Mouse (Mus musculus) hindbrain, embryonic 11.5 days (tissue): ENCODE measurements around the gene 4921539E11Rik. TPM values are rescaled to one million over a fixed set of nuclear protein-coding genes. Genes with fewer than 3 reads are reported as not detected.
A peak's percentile ranks its signal among the peaks of the same experiment; 100 is the strongest.

Experiments used
- ATAC-seq: fragments of 200-750 bp; cut with Nextera tagmentation; 2 replicates; pipeline ENCODE4 v1.8.0; 2017; ENCODE audit warnings: mild to moderate bottlenecking, moderate TSS enrichment, moderate library complexity; ENCODE audit not compliant: low FRiP score
- DNase-seq: peaks from one replicate; pipeline ENCODE4 v3.0.0-alpha.2; 2015; ENCODE audit warnings: low spot score
- H3K27ac ChIP-seq: fragments of 300-500 bp; sonication (generic); 2 replicates; pipeline ENCODE4 v1.5.1; 2014; ENCODE audit warnings: mild to moderate bottlenecking, low read depth, low read length
- H3K27me3 ChIP-seq: fragments of 300-500 bp; sonication (generic); 2 replicates; pipeline ENCODE4 v1.6.1; 2014; ENCODE audit warnings: mild to moderate bottlenecking, low read length, moderate library complexity, mixed read lengths; ENCODE audit not compliant: control insufficient read depth, insufficient read depth
- H3K36me3 ChIP-seq: fragments of 300-500 bp; sonication (generic); 2 replicates; pipeline ENCODE4 v1.6.1; 2014; ENCODE audit warnings: mild to moderate bottlenecking, low read length, moderate library complexity, mixed read lengths; ENCODE audit not compliant: control insufficient read depth, insufficient read depth
- H3K4me1 ChIP-seq: fragments of 300-500 bp; sonication (generic); replicated peaks from 2 replicates; pipeline ENCODE4 v1.6.1; 2014; ENCODE audit warnings: low read length, mixed read lengths; ENCODE audit not compliant: control insufficient read depth, insufficient read depth
- H3K4me2 ChIP-seq: fragments of 300-500 bp; sonication (generic); replicated peaks from 2 replicates; pipeline ENCODE4 v1.6.1; 2014; ENCODE audit warnings: mild to moderate bottlenecking, low read depth, low read length
- H3K4me3 ChIP-seq: fragments of 300-500 bp; sonication (generic); 2 replicates; pipeline ENCODE4 v1.5.1; 2014; ENCODE audit warnings: low read depth, low read length
- H3K9ac ChIP-seq: fragments of 300-500 bp; sonication (generic); 2 replicates; pipeline ENCODE4 v1.6.1; 2014; ENCODE audit warnings: low read depth, low read length
- H3K9me3 ChIP-seq: fragments of 300-500 bp; sonication (generic); 2 replicates; pipeline ENCODE4 v1.6.1; 2016; ENCODE audit warnings: low read length; ENCODE audit not compliant: control insufficient read depth
- WGBS: fragments of 180-500 bp; shearing (Covaris S2); extraction: QIAGEN DNeasy Blood & Tissue Kit; methylation state at CpG from one replicate; pipeline ENCODE4 v1.1.7; 2014; 5-methylcytosine and 5-hydroxymethylcytosine counted together
- polyA plus RNA-seq: library from polyadenylated mRNA; unstranded; fragments of >200 nt; fragmentation: Nextera tagmentation; extraction: Ambion mirVana; gene quantifications from 2 replicates; pipeline ENCODE4 v1.2.1, GENCODE M21; 2014

4921539E11Rik gene
- polyA plus RNA-seq, 1 experiment from 2014 or later: 0.06 TPM

- no peak for DNase-seq
These were observed 71.7 kb downstream of the 4921539E11Rik start for GRCm38 (mm10) chr4:103219011-103219410.

GRCm38 (mm10) chr4:103216046-103216445, 74.6 kb downstream of the 4921539E11Rik start:
- Histone ChIP-seq H3K27me3 (no peaks in the 10 kb centered on the region), H3K9ac (no peak overlapping the region), H3K4me1 (no peaks in the 10 kb centered on the region), H3K27ac (no peak overlapping the region), H3K4me3 (no peak overlapping the region), H3K36me3 (no peaks in the 10 kb centered on the region), H3K4me2 (no peak overlapping the region), H3K9me3 (no peaks in the 10 kb centered on the region)
- WGBS: 87% methylated on average over 6 of the region's 6 CpGs
- DNase-seq (no peak), ATAC-seq (no peak)

More at GRCm38 (mm10) chr4:103219011-103219410, 71.7 kb downstream of the 4921539E11Rik start:
- no peaks in the 10 kb centered on the region for H3K4me1 ChIP-seq
- no peak overlapping the region for H3K9ac ChIP-seq
- no peaks in the 10 kb centered on the region for H3K27me3 ChIP-seq
- H3K36me3 ChIP-seq: no peaks in the 10 kb centered on the region
- H3K27ac ChIP-seq: no peak overlapping the region
- ATAC-seq: no peak
- no peak overlapping the region for H3K4me3 ChIP-seq
- no peak overlapping the region for H3K4me2 ChIP-seq
- H3K9me3 ChIP-seq: no peaks in the 10 kb centered on the region
- 71% methylated on average over 5 of the region's 5 CpGs for WGBS

GRCm38 (mm10) chr4:103214925-103215820, 75.5 kb downstream of the 4921539E11Rik start, which contains the start of gene Slc35d1:
Slc35d1 (minus strand) TSS chr4:103215164.
- H3K4me1 ChIP-seq: no peaks in the 10 kb centered on the region
- H3K4me2 ChIP-seq: peak within 1 kb of the TSS; percentile 65
- DNase-seq (peak; percentile 87), ATAC-seq (peak; percentile 96)
- peak within 1 kb of the TSS; percentile 99 for H3K9ac ChIP-seq
- no peaks in the 10 kb centered on the region for H3K36me3 ChIP-seq
- H3K9me3 ChIP-seq: no peaks in the 10 kb centered on the region
- peak within 1 kb of the TSS; percentile 83 for H3K4me3 ChIP-seq
- H3K27me3 ChIP-seq: no peaks in the 10 kb centered on the region
- peak within 1 kb of the TSS; percentile 97 for H3K27ac ChIP-seq
- 2% methylated on average over 51 of the region's 70 CpGs for WGBS

DNA sequence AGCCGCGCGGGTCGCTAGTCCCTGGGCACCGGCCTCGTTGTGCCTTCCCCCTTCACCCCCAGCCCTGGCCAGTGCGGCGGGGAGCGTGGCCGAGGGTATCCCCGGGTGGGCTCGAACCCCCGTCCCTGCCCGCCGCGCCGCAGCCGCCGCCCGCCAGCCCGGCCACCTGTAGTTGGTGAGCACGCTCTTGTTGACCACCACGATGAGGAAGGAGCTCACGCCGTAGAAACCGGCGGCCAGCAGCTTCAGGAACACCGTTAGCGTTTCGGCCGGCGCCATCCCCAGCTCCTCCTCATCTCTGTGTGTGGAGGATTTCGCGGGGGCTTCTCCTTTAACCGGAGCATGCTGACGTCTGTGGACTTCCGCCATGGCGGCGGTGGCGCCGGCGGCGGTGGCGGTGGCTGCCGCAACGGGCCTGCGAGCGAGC, 76.2 kb downstream of the 4921539E11Rik start:
- H3K9me3 ChIP-seq: no peaks in the 10 kb centered on the region
- ATAC-seq: peak; percentile 79
- WGBS: under 1% methylated on average over 39 of the region's 48 CpGs

DNA sequence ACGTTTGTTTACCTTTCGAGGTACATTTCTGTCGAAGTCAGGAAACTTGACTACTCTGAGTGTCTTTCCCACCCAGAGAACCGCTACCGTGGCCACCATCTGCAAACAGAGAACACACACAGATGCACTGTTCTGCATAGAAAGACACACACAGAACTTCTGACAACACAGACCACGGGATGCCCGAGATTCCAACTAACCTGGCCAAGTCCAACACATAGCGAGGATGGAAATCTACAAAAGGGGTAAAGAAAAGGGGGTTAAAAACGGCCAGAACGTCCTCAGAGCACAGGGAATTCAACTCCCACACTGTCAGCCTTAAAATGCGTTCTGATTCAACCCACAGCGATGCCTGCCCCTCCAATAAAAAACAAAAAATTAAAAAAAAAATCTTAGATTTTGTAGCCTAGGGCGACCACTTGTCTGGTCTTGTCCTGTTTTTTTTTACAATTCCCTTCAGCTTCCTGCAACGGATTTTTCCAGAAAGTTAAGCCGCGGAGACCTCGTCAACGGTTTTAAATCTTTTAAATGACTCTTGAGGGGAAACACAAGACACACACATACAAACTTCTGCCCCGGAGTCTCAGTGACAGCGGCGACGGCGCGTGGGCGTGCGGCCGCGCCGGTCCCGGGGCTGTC, 76.7 kb downstream of the 4921539E11Rik start:
- Histone ChIP-seq H3K27ac (peak overlapping the region; percentile 97), H3K4me1 (no peaks in the 10 kb centered on the region), H3K4me3 (peak overlapping the region; percentile 83), H3K27me3 (no peaks in the 10 kb centered on the region), H3K9me3 (no peaks in the 10 kb centered on the region), H3K9ac (peak overlapping the region; percentile 99), H3K36me3 (no peaks in the 10 kb centered on the region), H3K4me2 (peak overlapping the region; percentile 65)
- DNase-seq: peak; percentile 42
- no peak for ATAC-seq
- WGBS: 4% methylated on average over 30 of the region's 30 CpGs

More for the DNA sequence above, 76.2 kb downstream of the 4921539E11Rik start:
- DNase-seq: peak; percentile 74
- H3K27ac ChIP-seq: peak overlapping the region; percentile 97
- no peaks in the 10 kb centered on the region for H3K4me1 ChIP-seq
- peak overlapping the region; percentile 65 for H3K4me2 ChIP-seq
- peak overlapping the region; percentile 83 for H3K4me3 ChIP-seq
- H3K9ac ChIP-seq: peak overlapping the region; percentile 99
- no peaks in the 10 kb centered on the region for H3K27me3 ChIP-seq
- H3K36me3 ChIP-seq: no peaks in the 10 kb centered on the region

DNA sequence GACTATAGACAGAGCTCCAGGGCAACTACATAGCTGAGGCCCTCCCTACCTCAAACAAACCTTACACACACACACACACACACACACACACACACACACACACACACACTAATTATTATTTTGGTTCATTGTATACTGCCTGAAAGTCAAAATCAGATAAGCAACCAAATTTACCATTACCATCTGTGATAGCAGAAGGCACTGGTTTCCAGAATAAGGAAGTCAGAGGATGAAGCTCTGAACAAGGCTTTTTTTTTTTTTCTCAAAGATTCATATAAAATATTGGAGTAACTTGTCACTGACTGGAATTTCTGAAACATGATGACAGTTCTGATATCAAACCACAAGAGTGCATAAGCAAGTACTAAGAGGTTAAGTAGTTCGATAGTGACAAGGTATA, 82.1 kb downstream of the 4921539E11Rik start:
- Histone ChIP-seq H3K9me3 (no peaks in the 10 kb centered on the region), H3K27ac (no peak overlapping the region), H3K4me1 (no peaks in the 10 kb centered on the region), H3K36me3 (no peaks in the 10 kb centered on the region), H3K4me3 (no peak overlapping the region), H3K4me2 (no peak overlapping the region), H3K9ac (no peak overlapping the region), H3K27me3 (no peaks in the 10 kb centered on the region)
- WGBS: 92% methylated on average over 1 of the region's 1 CpGs
- DNase-seq: no peak
- no peak for ATAC-seq

GRCm38 (mm10) chr4:103203646-103204045, 87.0 kb downstream of the 4921539E11Rik start:
- Histone ChIP-seq H3K9ac (no peak overlapping the region), H3K4me2 (no peak overlapping the region), H3K27me3 (no peaks in the 10 kb centered on the region), H3K4me3 (no peak overlapping the region), H3K27ac (no peak overlapping the region), H3K9me3 (no peaks in the 10 kb centered on the region), H3K36me3 (no peaks in the 10 kb centered on the region), H3K4me1 (no peaks in the 10 kb centered on the region)
- no peak for DNase-seq
- no peak for ATAC-seq
- 96% methylated on average over 2 of the region's 2 CpGs for WGBS

GRCm38 (mm10) chr4:103200046-103200445, 90.6 kb downstream of the 4921539E11Rik start:
- no peaks in the 10 kb centered on the region for H3K9me3 ChIP-seq
- H3K4me1 ChIP-seq: no peaks in the 10 kb centered on the region
- H3K27ac ChIP-seq: no peak overlapping the region
- DNase-seq (no peak), ATAC-seq (no peak)
- WGBS: 96% methylated on average over 1 of the region's 1 CpGs
- H3K4me2 ChIP-seq: no peak overlapping the region
- no peaks in the 10 kb centered on the region for H3K36me3 ChIP-seq
- H3K4me3 ChIP-seq: no peak overlapping the region
- no peaks in the 10 kb centered on the region for H3K27me3 ChIP-seq
- H3K9ac ChIP-seq: no peak overlapping the region
